Mouse (Mus musculus) forebrain, embryonic 14.5 days (tissue): Measurements from ENCODE around the gene Tex21. TPM values are rescaled to one million over a fixed set of nuclear protein-coding genes. Genes with fewer than 3 reads are reported as not detected.
"Not testable (repeated sequence)": the region's sequence is repeated elsewhere in the genome, so short reads cannot be mapped to it uniquely, and the experiment has no call there.

Source experiments
- ATAC-seq: fragments of 200-750 bp; cut with Nextera tagmentation; 2 replicates; pipeline ENCODE4 v1.8.0; 2017; ENCODE audit warnings: mild to moderate bottlenecking, moderate library complexity
- DNase-seq: peaks from one replicate; pipeline ENCODE4 v3.0.0-alpha.2; 2015; ENCODE audit warnings: low spot score
- H3K27ac ChIP-seq: fragments of 300-500 bp; sonication (generic); 2 replicates; pipeline ENCODE4 v1.5.1; 2014; ENCODE audit warnings: low read depth, mild to moderate bottlenecking, control low read depth, low read length, moderate library complexity
- H3K27me3 ChIP-seq: fragments of 300-500 bp; sonication (generic); replicated peaks from 2 replicates; pipeline ENCODE4 v1.6.1; 2014; ENCODE audit warnings: low read length, control low read depth, mixed read lengths; ENCODE audit not compliant: control insufficient read depth, insufficient read depth
- H3K36me3 ChIP-seq: fragments of 300-500 bp; sonication (generic); 2 replicates; pipeline ENCODE4 v1.6.1; 2014; ENCODE audit warnings: low read length, control low read depth; ENCODE audit not compliant: control insufficient read depth, insufficient read depth
- H3K4me1 ChIP-seq: fragments of 300-500 bp; sonication (generic); 2 replicates; pipeline ENCODE4 v1.6.1; 2014; ENCODE audit warnings: antibody characterized with exemption, low read length, control low read depth; ENCODE audit not compliant: control insufficient read depth, insufficient read depth
- H3K4me2 ChIP-seq: fragments of 300-500 bp; sonication (generic); 2 replicates; pipeline ENCODE4 v1.6.1; 2014; ENCODE audit warnings: mild to moderate bottlenecking, control low read depth, low read length
- H3K4me3 ChIP-seq: fragments of 300-500 bp; sonication (generic); 2 replicates; pipeline ENCODE4 v1.5.1; 2014; ENCODE audit warnings: low read depth, low read length, control low read depth
- H3K9ac ChIP-seq: fragments of 300-500 bp; sonication (generic); 2 replicates; pipeline ENCODE4 v1.6.1; 2014; ENCODE audit warnings: mild to moderate bottlenecking, low read length, control low read depth, moderate library complexity
- H3K9me3 ChIP-seq: fragments of 300-500 bp; sonication (generic); replicated peaks from 2 replicates; pipeline ENCODE4 v1.6.1; 2016; ENCODE audit warnings: low read length, control low read depth, mixed read lengths; ENCODE audit not compliant: control insufficient read depth
- WGBS: fragments of 180-500 bp; shearing (Covaris S2); extraction: QIAGEN DNeasy Blood & Tissue Kit; methylation state at CpG from one replicate; pipeline ENCODE4 v1.1.7; 2014; 5-methylcytosine and 5-hydroxymethylcytosine counted together
- polyA plus RNA-seq: library from polyadenylated mRNA; unstranded; fragments of >200 nt; fragmentation: Nextera tagmentation; extraction: Ambion mirVana; gene quantifications from 2 replicates; pipeline ENCODE4 v1.2.1, GENCODE M21; 2014

Gene Tex21
- polyA plus RNA-seq, 1 experiment from 2014 or later = not detected

- no peak for DNase-seq
- Histone ChIP-seq H3K4me3 (no peak overlapping the region), H3K4me2 (no peak overlapping the region), H3K9me3 (no peaks in the 10 kb centered on the region), H3K4me1 (no peaks in the 10 kb centered on the region), H3K27me3 (no peaks in the 10 kb centered on the region), H3K9ac (no peak overlapping the region), H3K36me3 (no peaks in the 10 kb centered on the region), H3K27ac (no peak overlapping the region)
- WGBS = 89% methylated on average over 6 of the region's 6 CpGs
- ATAC-seq = no peak
Measured at GRCm38 (mm10) chr12:76235253-76235652, 11.3 kb downstream of the Tex21 start.

DNA sequence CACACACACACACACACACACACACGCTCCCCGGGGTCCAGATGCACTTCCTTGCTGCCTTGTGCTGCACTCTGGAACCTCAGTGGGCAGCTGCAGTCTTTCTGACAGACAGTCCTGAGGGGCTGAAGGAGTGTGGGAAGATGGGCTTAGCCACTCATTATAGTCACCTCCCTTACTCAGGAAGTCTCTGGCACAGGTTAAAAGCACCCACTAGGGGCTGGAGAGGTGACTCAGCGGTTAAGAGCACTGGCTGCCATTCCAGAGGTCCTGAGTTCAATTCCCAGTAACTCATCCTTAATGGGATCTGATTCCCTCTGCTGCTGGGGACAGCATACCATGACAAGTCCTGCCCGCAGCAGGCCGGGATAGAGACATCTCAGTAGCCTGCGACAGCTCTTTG, 15.9 kb downstream of the Tex21 start:
- Histone ChIP-seq H3K9ac (no peak overlapping the region), H3K4me2 (no peak overlapping the region), H3K27me3 (no peaks in the 10 kb centered on the region), H3K4me3 (no peak overlapping the region), H3K4me1 (no peaks in the 10 kb centered on the region), H3K36me3 (no peaks in the 10 kb centered on the region), H3K27ac (no peak overlapping the region), H3K9me3 (no peaks in the 10 kb centered on the region)
- WGBS = 84% methylated on average over 6 of the region's 6 CpGs
- no peak for DNase-seq
- ATAC-seq = no peak

- not testable (repeated sequence) for H3K4me2 ChIP-seq, DNase-seq, H3K27ac ChIP-seq, H3K4me3 ChIP-seq, H3K36me3 ChIP-seq, H3K9ac ChIP-seq, H3K4me1 ChIP-seq, ATAC-seq, H3K9me3 ChIP-seq, H3K27me3 ChIP-seq
- WGBS = 71% methylated on average over 3 of the region's 8 CpGs
Measured at GRCm38 (mm10) chr12:76222104-76222503, 24.4 kb downstream of the Tex21 start.

DNA sequence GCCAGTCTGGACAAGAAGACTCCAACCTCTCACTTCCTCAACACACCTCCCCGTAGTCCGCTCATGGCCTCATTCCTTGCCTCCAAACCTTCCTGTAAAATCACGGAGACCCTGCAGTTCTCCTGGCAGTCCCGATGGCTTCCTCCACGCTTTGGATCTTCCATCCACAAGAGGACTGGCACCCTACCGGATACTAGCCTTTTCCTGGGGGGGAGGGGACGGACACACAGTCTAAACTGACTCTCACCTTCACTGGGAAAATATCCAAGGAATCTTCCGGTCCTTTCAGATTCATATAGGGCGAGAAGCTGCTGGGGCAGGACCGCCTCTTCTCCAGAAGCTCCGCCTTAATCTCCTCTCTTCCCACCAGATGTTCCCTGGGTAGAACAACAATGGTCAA, 29.8 kb downstream of the Tex21 start:
- H3K9ac ChIP-seq = no peak overlapping the region
- no peaks in the 10 kb centered on the region for H3K27me3 ChIP-seq
- H3K36me3 ChIP-seq = no peaks in the 10 kb centered on the region
- WGBS = 79% methylated on average over 11 of the region's 11 CpGs
- no peak overlapping the region for H3K4me2 ChIP-seq
- no peaks in the 10 kb centered on the region for H3K4me1 ChIP-seq
- DNase-seq (no peak), ATAC-seq (no peak)
- no peak overlapping the region for H3K4me3 ChIP-seq
- H3K9me3 ChIP-seq = no peaks in the 10 kb centered on the region
- H3K27ac ChIP-seq = no peak overlapping the region

DNA sequence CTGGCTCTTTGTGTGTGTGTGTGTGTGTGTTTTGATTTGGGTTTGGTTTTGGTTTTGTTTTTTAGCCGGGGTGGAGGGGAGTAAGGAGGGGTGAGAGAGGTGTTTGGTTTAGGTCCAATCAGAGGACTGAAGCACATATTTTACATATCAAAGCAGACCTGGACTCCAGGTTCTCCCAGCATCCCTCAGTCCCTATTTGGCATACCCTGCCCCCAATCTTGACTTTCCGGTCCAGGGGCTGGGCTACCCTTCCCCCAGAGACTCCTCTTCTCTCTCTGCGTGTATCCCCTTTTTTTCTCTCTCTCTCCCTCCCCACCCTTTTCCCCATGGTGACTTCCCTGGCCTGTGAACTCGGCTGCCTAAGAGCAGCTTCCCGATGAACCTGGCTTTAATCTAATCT, 31.4 kb downstream of the Tex21 start:
- Histone ChIP-seq H3K27ac (no peak overlapping the region), H3K4me1 (no peaks in the 10 kb centered on the region), H3K4me2 (no peak overlapping the region), H3K9me3 (no peaks in the 10 kb centered on the region), H3K27me3 (no peaks in the 10 kb centered on the region), H3K9ac (no peak overlapping the region), H3K36me3 (no peaks in the 10 kb centered on the region), H3K4me3 (no peak overlapping the region)
- 24% methylated on average over 5 of the region's 5 CpGs for WGBS
- DNase-seq (no peak), ATAC-seq (no peak)

DNA sequence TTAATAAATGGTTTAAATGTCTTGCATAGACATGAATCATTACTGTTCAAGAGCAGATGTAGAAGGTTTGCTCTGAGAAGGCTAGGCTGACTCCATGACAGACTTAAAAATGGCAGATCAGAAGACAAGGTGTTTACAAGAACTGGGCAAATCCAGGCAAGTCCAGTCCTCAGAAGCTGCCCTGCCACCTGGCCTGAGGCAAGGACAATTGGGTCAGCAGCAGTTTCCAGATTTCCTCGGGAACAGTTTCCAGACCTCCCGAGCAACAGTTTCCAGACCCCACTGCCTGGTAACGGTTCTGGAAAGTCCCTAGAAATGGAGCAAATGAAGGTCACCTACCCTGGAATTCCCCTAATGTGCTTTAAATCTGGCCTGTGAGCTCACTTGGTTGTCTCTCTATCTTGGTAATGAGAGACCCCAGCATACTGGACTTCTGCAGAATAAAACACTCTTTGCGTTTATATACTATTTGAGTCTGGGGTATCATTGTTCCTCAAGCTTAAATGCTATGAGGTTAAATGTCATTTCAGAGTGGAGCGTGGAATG, 37.0 kb downstream of the Tex21 start:
- H3K4me3 ChIP-seq = no peak overlapping the region
- no peaks in the 10 kb centered on the region for H3K27me3 ChIP-seq
- no peaks in the 10 kb centered on the region for H3K36me3 ChIP-seq
- 93% methylated on average over 5 of the region's 5 CpGs for WGBS
- no peak overlapping the region for H3K4me2 ChIP-seq
- no peaks in the 10 kb centered on the region for H3K9me3 ChIP-seq
- no peaks in the 10 kb centered on the region for H3K4me1 ChIP-seq
- ATAC-seq = no peak
- no peak overlapping the region for H3K9ac ChIP-seq
- no peak overlapping the region for H3K27ac ChIP-seq
- no peak for DNase-seq

DNA sequence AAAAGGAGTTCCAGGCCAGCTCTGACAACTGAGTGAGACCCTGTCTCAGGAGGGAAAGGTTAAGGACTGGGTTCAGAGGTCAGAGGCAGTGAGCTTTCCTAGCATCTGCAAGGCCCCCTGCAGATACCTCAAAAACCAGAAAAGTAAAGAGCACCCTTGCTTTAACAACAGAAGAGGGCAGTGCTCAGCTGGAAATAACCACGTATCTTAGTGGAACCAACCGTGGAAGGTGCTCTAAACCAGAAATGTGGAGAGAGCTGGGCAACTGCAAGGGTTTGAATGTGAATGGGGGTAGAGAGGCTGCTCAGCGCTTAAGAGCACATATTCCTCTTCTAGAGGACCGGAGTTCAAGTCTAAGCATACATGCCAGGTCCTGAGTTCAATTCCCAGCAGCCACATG, 46.2 kb downstream of the Tex21 start:
- 68% methylated on average over 4 of the region's 4 CpGs for WGBS
- Histone ChIP-seq H3K4me2 (no peak overlapping the region), H3K4me3 (no peak overlapping the region), H3K27me3 (no peaks in the 10 kb centered on the region; the same call in 1 of the 2 replicates), H3K27ac (no peak overlapping the region), H3K9me3 (no peaks in the 10 kb centered on the region), H3K36me3 (no peaks in the 10 kb centered on the region), H3K4me1 (peaks cover 6% of the 10 kb centered on the region; the same call in 1 of the 2 replicates), H3K9ac (no peak overlapping the region)
- ATAC-seq (no peak), DNase-seq (no peak)

- Histone ChIP-seq H3K27me3 (no peaks in the 10 kb centered on the region; the same call in 1 of the 2 replicates), H3K27ac (no peak overlapping the region), H3K9me3 (no peaks in the 10 kb centered on the region), H3K36me3 (no peaks in the 10 kb centered on the region), H3K4me1 (peaks cover 6% of the 10 kb centered on the region; the same call in 1 of the 2 replicates), H3K4me3 (0 out of 2 replicates have a peak overlapping the region, but pooled peaks have one; percentile 6), H3K4me2 (peak overlapping the region; percentile 86), H3K9ac (peak overlapping the region; percentile 54)
- 42% methylated on average over 8 of the region's 8 CpGs for WGBS
- DNase-seq (no peak), ATAC-seq (peak; percentile 65)
Measured at GRCm38 (mm10) chr12:76197071-76197470, 49.5 kb downstream of the Tex21 start.

DNA sequence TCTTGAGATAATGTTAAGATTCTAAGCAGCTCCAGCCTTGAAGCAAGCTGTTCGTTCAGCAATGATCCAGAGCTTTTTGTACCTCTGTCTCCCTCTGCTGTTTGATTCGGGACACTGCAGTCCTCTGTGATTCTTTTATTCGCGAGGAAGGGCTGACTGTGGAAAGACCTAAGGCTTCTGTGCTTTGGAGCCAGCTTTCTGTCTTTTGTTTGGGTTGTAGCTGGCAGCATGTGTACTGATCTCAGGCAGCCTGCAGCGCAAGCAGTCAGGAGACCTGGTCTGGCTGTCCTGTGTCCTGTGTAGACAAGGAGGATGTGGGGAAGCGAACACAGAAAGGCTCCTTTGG, 49.9 kb downstream of the Tex21 start:
- no peaks in the 10 kb centered on the region for H3K36me3 ChIP-seq
- peaks cover 6% of the 10 kb centered on the region; the same call in 1 of the 2 replicates for H3K4me1 ChIP-seq
- H3K9me3 ChIP-seq = no peaks in the 10 kb centered on the region
- ATAC-seq (peak; percentile 84), DNase-seq (peak; percentile 92)
- 6% methylated on average over 6 of the region's 6 CpGs for WGBS
- peak overlapping the region; percentile 54 for H3K9ac ChIP-seq
- H3K27ac ChIP-seq = no peak overlapping the region
- H3K4me2 ChIP-seq = peak overlapping the region; percentile 86
- no peaks in the 10 kb centered on the region; the same call in 1 of the 2 replicates for H3K27me3 ChIP-seq
- H3K4me3 ChIP-seq = peak overlapping the region; percentile 6; the same call in 1 of the 2 replicates
